Mouse (Mus musculus) left cerebral cortex, postnatal 14 days (tissue): Measurements from ENCODE around the gene Gfm2. TPM values are rescaled to one million over a fixed set of nuclear protein-coding genes. Genes with fewer than 3 reads are reported as not detected.

ENCODE experiments used
- DNase-seq, 2 experiments: peaks; one replicate each; pipeline ENCODE4 v3.0.0; 2021 to 2022; ENCODE audit warnings: low spot score in 2 of 2, mixed read lengths in 1 of 2
- intact Hi-C: fragments of 180-260 bp; cut with DNase I; formaldehyde crosslinking; loops from one replicate; pipeline ENCODE4 v1.15.1; 2025
- total RNA-seq, 2 experiments: library from RNA; stranded (reverse); gene quantifications; 2 replicates each; pipeline ENCODE4 v1.2.3; 2021

The Gfm2 gene
- total RNA-seq, 2 experiments from 2014 or later: 26.6 to 27.6 TPM

GRCm38 (mm10) chr13:97220022-97220421, 82.3 kb downstream of the Gfm2 start:
- DNase-seq: no peak
- intact Hi-C loops: no loop called here

GRCm38 (mm10) chr13:97223856-97224255, 86.1 kb downstream of the Gfm2 start:
- intact Hi-C loops: no loop called here
- DNase-seq: no peak

- no peak for DNase-seq
- intact Hi-C loops: no loop called here
Observed at GRCm38 (mm10) chr13:97224341-97224982, 86.7 kb downstream of the Gfm2 start.

GRCm38 (mm10) chr13:97225130-97225529, 87.4 kb downstream of the Gfm2 start:
- intact Hi-C loops: no loop called here
- DNase-seq: no peak

- intact Hi-C loops: no loop called here
Observed at GRCm38 (mm10) chr13:97227795-97228194, 90.1 kb downstream of the Gfm2 start.

GRCm38 (mm10) chr13:97230101-97230500, 92.4 kb downstream of the Gfm2 start:
- intact Hi-C loops: loop anchor here (10.0 kb wide), 2 partner anchors 795 to 1015 kb away; no protein-coding TSS in a partner anchor
- DNase-seq: no peak

More at GRCm38 (mm10) chr13:97227795-97228194, 90.1 kb downstream of the Gfm2 start:
- DNase-seq: no peak

Other genes with a start within 250 kb of the Gfm2 start
- 1 to 10 TPM; 5.5 to 7.5 TPM for gene Gcnt4, start 213.2 kb upstream of the Gfm2 start, total RNA-seq
- gene 1700029F12Rik, start 103.6 kb upstream of the Gfm2 start, total RNA-seq: not detected
- gene Fam169a, start 70.7 kb upstream of the Gfm2 start, total RNA-seq: 10 to 100 TPM; 43.5 to 44.5 TPM
- 1 to 10 TPM in 1 of 2 experiments, not detected in 1; 1.9 TPM for gene Gm6169, start 38.7 kb upstream of the Gfm2 start, total RNA-seq
- 10 to 100 TPM; 38.2 to 44.6 TPM for gene Nsa2, start within 50 bp of the Gfm2 start, total RNA-seq
- gene Hexb, start 60.4 kb downstream of the Gfm2 start, total RNA-seq: 100 to 1,000 TPM; 104 to 107 TPM
- gene Enc1, start 103.2 kb downstream of the Gfm2 start, total RNA-seq: 100 to 1,000 TPM; 482 to 522 TPM